Mouse (Mus musculus): ENCODE results near the gene Nectin1. TPM values are rescaled to one million over a fixed set of nuclear protein-coding genes. Genes with fewer than 3 reads are reported as not detected.

Gene Nectin1
- polyA plus RNA-seq, 1 experiment from 2014 or later, result 4.9 TPM

DNA sequence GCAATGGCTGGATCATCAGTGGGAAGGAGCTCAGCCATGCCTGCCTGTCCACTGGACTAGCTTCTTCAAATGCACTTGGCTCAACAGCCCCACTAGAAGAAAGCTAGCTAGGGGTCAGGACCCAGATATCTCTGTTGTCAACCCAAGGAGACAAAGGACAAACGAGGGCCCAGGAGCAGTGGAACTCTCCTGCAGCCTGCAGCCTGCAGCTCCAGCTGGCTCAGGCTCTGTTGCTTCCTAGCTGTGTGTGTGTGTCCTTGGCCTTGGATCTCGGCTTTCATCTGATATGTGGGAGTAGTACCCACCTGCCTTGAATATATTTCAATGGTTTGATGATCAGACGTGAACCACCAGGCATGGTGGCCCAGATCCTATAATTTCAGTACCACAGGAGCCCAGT lies 49.6 kb downstream of the Nectin1 start:
- no peak overlapping the region for H3K9ac ChIP-seq
- no peak overlapping the region for H3K4me3 ChIP-seq (replicated peaks)
- H3K27me3 ChIP-seq, result no peaks in the 10 kb centered on the region
- no peak overlapping the region for H3K27ac ChIP-seq
- no peaks in the 10 kb centered on the region for H3K9me3 ChIP-seq (replicated peaks)
- H3K36me3 ChIP-seq, result peaks cover 34% of the 10 kb centered on the region; the same call in 1 of the 2 replicates
- peaks cover 17% of the 10 kb centered on the region for H3K4me1 ChIP-seq
- 32% methylated on average over 3 of the region's 3 CpGs for WGBS
- H3K4me2 ChIP-seq, result no peak overlapping the region
- ATAC-seq (replicated peaks; ENCODE audit: low FRiP score), result no peak

DNA sequence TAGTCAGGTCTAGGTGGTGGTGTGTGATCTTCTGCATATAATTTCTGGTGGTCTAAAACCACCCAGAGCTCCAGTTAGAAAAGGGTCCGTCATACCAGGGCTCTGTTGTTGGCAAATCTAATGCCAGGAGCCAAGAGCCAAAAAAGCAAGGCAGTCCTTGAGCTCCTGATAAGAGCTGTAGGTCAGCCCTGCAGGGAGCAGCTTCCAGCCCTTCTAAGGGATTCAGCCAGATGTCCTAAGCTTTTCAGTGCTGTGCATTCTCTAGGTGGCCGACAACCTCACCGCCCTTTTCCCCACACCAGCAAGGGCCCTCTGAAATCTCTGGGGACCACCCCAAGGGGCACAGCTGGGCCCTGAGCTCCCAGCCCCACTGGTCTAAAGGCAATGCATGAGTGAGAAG lies 52.2 kb downstream of the Nectin1 start:
- Histone ChIP-seq H3K9ac (no peak overlapping the region), H3K4me1 (peaks cover 20% of the 10 kb centered on the region), H3K27ac (no peak overlapping the region), H3K9me3 (replicated peaks) (no peaks in the 10 kb centered on the region), H3K4me2 (no peak overlapping the region), H3K4me3 (replicated peaks) (no peak overlapping the region), H3K36me3 (peaks cover 37% of the 10 kb centered on the region; the same call in 1 of the 2 replicates), H3K27me3 (no peaks in the 10 kb centered on the region)
- 81% methylated on average over 3 of the region's 3 CpGs for WGBS
- no peak for ATAC-seq (replicated peaks; ENCODE audit: low FRiP score)

DNA sequence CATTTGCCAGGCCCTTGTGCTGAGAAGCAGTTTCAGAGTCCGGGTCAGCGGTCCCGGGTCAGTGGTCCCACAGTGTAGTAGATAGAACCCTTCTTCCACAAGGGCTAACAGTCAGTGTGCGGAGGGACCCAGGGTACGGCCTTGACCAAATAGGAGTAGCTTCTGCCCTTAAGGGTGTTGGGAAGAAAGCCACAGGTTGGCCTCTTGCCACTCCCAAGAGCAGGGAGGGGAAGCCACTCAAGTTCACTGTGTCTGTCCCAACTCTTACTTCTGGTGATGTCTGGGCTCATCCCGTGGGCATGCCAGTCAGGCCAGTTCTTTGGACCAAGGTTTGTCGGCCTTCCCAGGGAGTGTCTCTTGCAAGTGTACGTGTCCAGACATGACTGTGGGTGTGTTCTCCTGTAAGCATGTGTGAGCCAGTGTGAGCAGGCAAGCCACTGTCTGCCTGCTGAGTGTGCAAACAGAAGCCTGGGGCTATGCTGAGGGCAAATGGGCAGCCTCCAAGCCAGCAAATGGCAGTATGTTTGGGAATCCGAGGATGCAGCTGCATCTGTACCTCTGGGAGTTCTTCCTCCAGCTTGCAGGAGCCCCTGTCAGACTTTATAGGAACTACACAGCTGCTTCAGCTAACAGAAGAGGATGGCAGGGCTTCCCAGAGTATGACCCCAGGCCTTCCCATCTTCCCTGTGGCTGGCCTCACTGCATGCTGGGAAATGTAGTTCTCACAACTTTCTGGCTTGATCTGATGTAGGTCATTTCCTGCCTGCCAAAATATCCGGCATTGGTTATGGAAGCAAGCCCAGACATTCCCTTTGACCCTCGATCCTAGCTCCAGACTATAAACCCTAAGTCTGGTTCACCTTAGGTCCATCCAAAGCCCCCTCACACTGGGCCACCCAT lies 53.3 kb downstream of the Nectin1 start:
- peak; percentile 52; the same call in 1 of the 2 replicates for ATAC-seq (replicated peaks; ENCODE audit: low FRiP score)
- Histone ChIP-seq H3K27me3 (no peaks in the 10 kb centered on the region), H3K4me1 (peaks cover 25% of the 10 kb centered on the region), H3K27ac (peak overlapping the region; percentile 41), H3K4me2 (no peak overlapping the region), H3K9me3 (replicated peaks) (no peaks in the 10 kb centered on the region), H3K4me3 (replicated peaks) (no peak overlapping the region), H3K9ac (no peak overlapping the region), H3K36me3 (peaks cover 35% of the 10 kb centered on the region; the same call in 1 of the 2 replicates)
- 66% methylated on average over 11 of the region's 11 CpGs for WGBS

DNA sequence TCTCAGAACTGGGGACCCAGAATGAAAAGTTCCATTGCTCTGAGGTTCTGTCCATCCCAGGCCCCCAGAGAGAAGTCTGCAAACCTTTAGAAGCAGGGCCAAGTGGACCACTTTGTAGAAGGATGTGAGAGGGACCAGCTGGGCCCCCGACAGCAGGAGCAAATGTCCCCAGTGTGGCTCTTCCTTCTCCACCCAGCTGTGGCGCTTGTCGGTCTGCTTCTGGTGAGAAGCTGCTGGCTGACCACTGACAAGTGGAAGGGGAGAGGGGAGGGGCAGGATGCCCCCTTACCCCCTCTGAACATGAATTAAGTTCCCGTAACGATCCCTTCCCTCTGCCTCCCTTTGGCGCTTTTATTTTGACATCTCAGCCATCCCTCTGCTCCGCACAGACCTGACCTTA lies 54.0 kb downstream of the Nectin1 start:
- 23% methylated on average over 7 of the region's 7 CpGs for WGBS
- Histone ChIP-seq H3K4me2 (no peak overlapping the region), H3K36me3 (peaks cover 29% of the 10 kb centered on the region; the same call in 1 of the 2 replicates), H3K9me3 (replicated peaks) (no peaks in the 10 kb centered on the region), H3K27ac (no peak overlapping the region), H3K27me3 (no peaks in the 10 kb centered on the region), H3K4me1 (peaks cover 25% of the 10 kb centered on the region), H3K9ac (no peak overlapping the region), H3K4me3 (replicated peaks) (no peak overlapping the region)
- peak; percentile 20; the same call in 1 of the 2 replicates for ATAC-seq (replicated peaks; ENCODE audit: low FRiP score)

DNA sequence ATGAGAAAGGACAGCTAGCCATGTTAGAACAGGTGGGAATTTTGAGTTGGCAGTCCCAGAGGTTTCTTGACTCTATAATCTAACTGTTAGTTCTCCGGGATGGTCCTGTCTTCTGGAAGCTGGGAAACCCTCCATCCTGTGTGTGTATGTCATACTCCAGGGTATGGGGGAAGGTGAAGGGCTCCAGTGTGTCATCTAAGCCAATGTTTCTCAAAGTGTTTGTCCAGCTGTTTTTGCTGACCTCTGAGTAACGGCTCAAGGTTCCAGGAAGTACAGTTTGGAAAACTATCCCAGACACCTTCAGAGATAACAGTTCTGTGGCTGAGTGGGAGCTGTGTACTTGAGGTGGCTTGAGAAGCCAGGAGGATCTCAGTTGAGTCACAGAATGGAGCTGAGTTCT lies 56.7 kb downstream of the Nectin1 start:
- Histone ChIP-seq H3K4me3 (replicated peaks) (no peak overlapping the region), H3K36me3 (peaks cover 9% of the 10 kb centered on the region), H3K27me3 (no peaks in the 10 kb centered on the region), H3K9ac (no peak overlapping the region), H3K9me3 (replicated peaks) (no peaks in the 10 kb centered on the region), H3K4me1 (peaks cover 25% of the 10 kb centered on the region), H3K4me2 (no peak overlapping the region), H3K27ac (no peak overlapping the region)
- ATAC-seq (replicated peaks; ENCODE audit: low FRiP score), result no peak
- WGBS, result 63% methylated on average over 2 of the region's 2 CpGs

DNA sequence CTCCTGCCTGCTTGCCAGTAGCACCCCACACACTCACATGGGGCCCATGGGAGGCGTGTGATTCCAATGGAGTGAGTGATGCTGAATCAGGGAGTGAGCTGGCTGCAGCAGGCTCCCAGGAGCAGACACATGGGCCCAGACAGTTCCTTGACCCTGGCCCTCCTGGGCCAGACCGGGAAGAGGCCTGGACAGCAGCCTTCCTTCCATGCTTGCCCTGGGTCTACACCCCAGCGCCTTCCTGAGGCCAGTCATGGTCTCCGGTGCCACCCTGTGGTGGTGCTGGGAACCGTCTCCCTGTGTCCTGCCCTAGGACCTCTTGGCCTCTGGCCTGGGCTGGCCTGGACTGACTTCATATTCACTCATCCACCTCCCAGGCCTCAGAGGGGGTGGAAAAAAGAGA lies 58.1 kb downstream of the Nectin1 start:
- Histone ChIP-seq H3K9ac (no peak overlapping the region), H3K4me1 (peaks cover 20% of the 10 kb centered on the region), H3K36me3 (peaks cover 4% of the 10 kb centered on the region), H3K4me2 (no peak overlapping the region), H3K4me3 (replicated peaks) (no peak overlapping the region), H3K27ac (no peak overlapping the region), H3K9me3 (replicated peaks) (no peaks in the 10 kb centered on the region), H3K27me3 (peaks cover 3% of the 10 kb centered on the region; the same call in 1 of the 2 replicates)
- 38% methylated on average over 5 of the region's 5 CpGs for WGBS
- ATAC-seq (replicated peaks; ENCODE audit: low FRiP score), result peak; percentile 81

DNA sequence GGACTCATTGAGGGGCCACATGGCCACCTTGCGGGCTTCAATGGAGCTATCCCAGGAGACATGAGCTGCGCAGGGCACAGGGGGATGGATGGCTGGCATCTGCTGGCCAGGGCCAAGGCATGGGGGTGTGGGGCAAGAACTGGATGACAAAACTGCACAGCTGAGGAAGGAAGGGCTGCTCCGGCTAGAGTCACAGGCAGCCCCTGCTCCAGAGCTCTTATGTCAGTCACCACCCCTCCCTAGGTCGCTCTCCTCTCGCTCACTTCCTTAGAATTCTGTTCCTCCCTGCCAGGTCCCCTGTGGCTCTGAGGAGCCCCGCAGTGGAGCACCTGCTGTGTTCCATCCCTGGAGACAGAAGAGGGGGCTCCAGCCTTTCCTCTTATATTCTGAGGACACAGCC lies 63.8 kb downstream of the Nectin1 start:
- H3K9me3 ChIP-seq (replicated peaks), result no peaks in the 10 kb centered on the region
- H3K4me1 ChIP-seq, result peaks cover 17% of the 10 kb centered on the region
- H3K9ac ChIP-seq, result no peak overlapping the region
- no peak overlapping the region for H3K27ac ChIP-seq
- 23% methylated on average over 6 of the region's 6 CpGs for WGBS
- H3K4me2 ChIP-seq, result no peak overlapping the region
- no peaks in the 10 kb centered on the region; the same call in none of the 2 replicates for H3K36me3 ChIP-seq
- H3K4me3 ChIP-seq (replicated peaks), result no peak overlapping the region
- peaks cover 7% of the 10 kb centered on the region; the same call in 1 of the 2 replicates for H3K27me3 ChIP-seq
- no peak; the same call in 1 of the 2 replicates for ATAC-seq (replicated peaks; ENCODE audit: low FRiP score)

DNA sequence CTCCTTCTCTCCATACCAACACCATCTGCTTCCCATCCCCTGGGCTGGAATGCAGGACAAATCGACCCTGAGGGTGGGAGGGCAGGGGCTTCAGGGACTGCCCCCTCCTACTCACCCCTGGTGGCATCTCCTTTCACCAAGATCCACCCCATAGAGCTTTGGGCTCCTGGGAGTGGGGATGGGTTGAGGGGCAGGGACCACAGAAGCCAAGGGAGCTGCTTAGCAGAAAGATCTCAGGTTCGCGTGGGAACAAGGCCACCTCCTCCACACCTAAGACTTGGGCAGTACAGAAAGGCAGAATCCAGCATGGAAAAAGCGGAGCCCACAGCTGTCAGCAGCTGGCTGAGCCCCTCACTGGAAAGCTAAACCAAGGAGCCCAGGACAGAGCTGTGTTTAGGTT lies 64.3 kb downstream of the Nectin1 start:
- no peak overlapping the region for H3K9ac ChIP-seq
- no peak overlapping the region for H3K27ac ChIP-seq
- peak; percentile 55; the same call in 1 of the 2 replicates for ATAC-seq (replicated peaks; ENCODE audit: low FRiP score)
- peaks cover 8% of the 10 kb centered on the region; the same call in 1 of the 2 replicates for H3K27me3 ChIP-seq
- no peak overlapping the region for H3K4me3 ChIP-seq (replicated peaks)
- H3K4me2 ChIP-seq, result no peak overlapping the region
- no peaks in the 10 kb centered on the region for H3K9me3 ChIP-seq (replicated peaks)
- H3K4me1 ChIP-seq, result peaks cover 17% of the 10 kb centered on the region
- 5% methylated on average over 3 of the region's 4 CpGs for WGBS
- no peaks in the 10 kb centered on the region; the same call in none of the 2 replicates for H3K36me3 ChIP-seq

DNA sequence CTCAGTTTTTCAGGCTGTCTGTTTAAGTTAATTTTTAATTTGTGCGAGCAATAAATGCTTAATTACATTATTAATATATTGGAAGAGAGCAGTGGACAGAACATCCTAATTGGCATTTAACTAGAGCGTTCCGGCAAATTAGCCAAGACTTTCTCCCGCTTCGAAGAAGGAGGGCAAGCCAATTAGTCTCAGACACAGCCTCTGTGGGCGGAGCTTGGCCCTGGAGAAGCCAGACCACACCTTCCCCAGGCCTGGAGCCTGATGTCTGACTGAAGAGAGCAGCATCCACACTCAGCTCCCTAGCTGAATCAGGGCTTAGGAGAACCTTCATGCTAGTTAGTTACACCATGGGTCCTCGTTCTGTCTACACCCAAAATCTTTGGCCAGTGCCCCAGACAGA lies 64.8 kb downstream of the Nectin1 start:
- 17% methylated on average over 7 of the region's 7 CpGs for WGBS
- Histone ChIP-seq H3K4me2 (no peak overlapping the region), H3K36me3 (no peaks in the 10 kb centered on the region; the same call in none of the 2 replicates), H3K9ac (no peak overlapping the region), H3K9me3 (replicated peaks) (no peaks in the 10 kb centered on the region), H3K27me3 (peaks cover 10% of the 10 kb centered on the region; the same call in 1 of the 2 replicates), H3K4me3 (replicated peaks) (no peak overlapping the region), H3K4me1 (peaks cover 17% of the 10 kb centered on the region), H3K27ac (no peak overlapping the region)
- 0 out of 2 replicates have a peak, but pooled peaks have one; percentile 26 for ATAC-seq (replicated peaks; ENCODE audit: low FRiP score)

DNA sequence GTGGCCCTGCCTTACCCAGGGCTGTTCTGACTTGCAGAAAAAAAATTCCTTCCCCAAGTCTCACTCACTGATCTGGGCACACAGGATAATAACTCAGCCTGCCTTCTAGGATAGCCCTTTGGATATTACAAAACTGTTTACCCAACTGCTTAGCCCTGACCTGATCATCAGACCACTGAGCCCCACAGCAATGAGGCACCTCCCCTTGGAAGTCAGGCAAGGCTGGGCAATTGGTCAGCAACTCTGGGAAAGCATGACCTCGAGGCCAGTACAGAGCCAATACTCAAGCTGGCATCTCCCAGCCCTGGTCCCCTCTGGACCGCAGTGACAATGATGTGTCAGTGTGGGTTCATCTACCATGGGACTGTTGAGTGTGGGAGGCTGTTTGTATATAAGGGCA lies 69.4 kb downstream of the Nectin1 start:
- ATAC-seq (replicated peaks; ENCODE audit: low FRiP score), result no peak
- Histone ChIP-seq H3K4me2 (no peak overlapping the region), H3K36me3 (no peaks in the 10 kb centered on the region), H3K27me3 (0 out of 2 replicates have a peak, but pooled peaks cover 3% of the 10 kb centered on the region), H3K4me1 (peaks cover 10% of the 10 kb centered on the region), H3K27ac (no peak overlapping the region), H3K4me3 (replicated peaks) (no peak overlapping the region), H3K9me3 (replicated peaks) (no peaks in the 10 kb centered on the region), H3K9ac (no peak overlapping the region)
- WGBS, result 67% methylated on average over 2 of the region's 2 CpGs

DNA sequence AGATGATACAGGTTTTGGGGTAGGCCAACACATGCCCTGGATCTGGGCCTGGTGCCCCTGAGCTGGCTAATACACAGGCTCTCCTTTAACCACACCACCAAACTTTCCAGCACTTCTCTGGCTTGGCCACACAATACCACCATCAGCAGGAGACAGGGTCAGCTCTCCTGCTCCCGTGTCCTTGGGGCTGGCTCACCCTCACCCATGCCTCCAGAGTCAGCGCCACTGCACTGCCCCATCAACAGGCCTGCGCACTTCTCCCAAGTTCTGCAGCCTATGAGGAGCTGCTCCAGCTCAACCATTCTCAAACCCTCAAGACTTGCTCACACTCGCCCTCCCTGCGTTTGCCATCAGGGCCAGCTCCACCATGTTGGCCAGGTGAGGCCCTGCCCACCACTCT lies 78.4 kb downstream of the Nectin1 start:
- WGBS, result 88% methylated on average over 5 of the region's 5 CpGs
- Histone ChIP-seq H3K9ac (no peak overlapping the region), H3K36me3 (no peaks in the 10 kb centered on the region), H3K27me3 (0 out of 2 replicates have a peak, but pooled peaks cover under 1% of the 10 kb centered on the region), H3K4me1 (0 out of 2 replicates have a peak, but pooled peaks cover 3% of the 10 kb centered on the region), H3K27ac (no peak overlapping the region), H3K4me3 (replicated peaks) (no peak overlapping the region), H3K9me3 (replicated peaks) (no peaks in the 10 kb centered on the region), H3K4me2 (no peak overlapping the region)
- no peak for ATAC-seq (replicated peaks; ENCODE audit: low FRiP score)

DNA sequence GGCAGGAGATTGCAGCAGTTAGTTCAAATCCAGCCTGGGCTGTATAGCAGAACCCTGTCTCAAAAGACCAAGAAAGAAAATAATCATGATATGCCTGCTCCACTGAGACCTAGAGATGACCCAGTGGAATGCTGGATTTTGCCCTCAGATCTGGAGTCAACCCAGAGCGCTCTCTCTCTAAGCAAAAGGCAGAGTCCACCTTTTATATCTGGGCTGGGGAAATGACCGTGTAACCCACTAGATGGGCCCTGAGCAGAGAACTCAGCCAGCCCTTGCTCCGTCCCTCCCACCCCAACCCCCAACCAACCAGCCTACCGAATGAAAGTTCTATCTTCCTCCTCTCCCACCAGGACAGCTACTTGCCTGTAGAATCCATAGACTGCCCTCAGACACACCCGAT lies 81.4 kb downstream of the Nectin1 start:
- H3K27me3 ChIP-seq, result 0 out of 2 replicates have a peak, but pooled peaks cover 8% of the 10 kb centered on the region
- H3K9ac ChIP-seq, result no peak overlapping the region
- H3K9me3 ChIP-seq (replicated peaks), result no peaks in the 10 kb centered on the region
- no peaks in the 10 kb centered on the region for H3K36me3 ChIP-seq
- 0 out of 2 replicates have a peak, but pooled peaks cover 3% of the 10 kb centered on the region for H3K4me1 ChIP-seq
- no peak overlapping the region for H3K4me2 ChIP-seq
- no peak overlapping the region for H3K27ac ChIP-seq
- H3K4me3 ChIP-seq (replicated peaks), result no peak overlapping the region
- WGBS, result 72% methylated on average over 5 of the region's 5 CpGs
- no peak for ATAC-seq (replicated peaks; ENCODE audit: low FRiP score)

All from kidney, embryonic 15.5 days (tissue).